Mouse (Mus musculus) olfactory bulb, adult 2 months (tissue): Measurements from ENCODE around the gene Gm10719.
"Not testable (repeated sequence)": the region's sequence is repeated elsewhere in the genome, so short reads cannot be mapped to it uniquely, and the experiment has no call there.

Experiments
- CTCF ChIP-seq: fragments of 200-500 bp; IDR thresholded peaks from 2 replicates; pipeline ENCODE4 v1.5.1; 2012; ENCODE audit warnings: low read depth, mild to moderate bottlenecking, low read length, moderate library complexity; ENCODE audit not compliant: insufficient read depth
- POLR2A ChIP-seq: fragments of 200-500 bp; IDR thresholded peaks from 2 replicates; pipeline ENCODE4 v1.6.1; 2012; ENCODE audit warnings: mild to moderate bottlenecking, low read depth, low read length, moderate library complexity; ENCODE audit not compliant: insufficient read depth

GRCm38 (mm10) chr9:3018944-3019343 is 1.7 kb downstream of the Gm10719 start:
- TF ChIP-seq POLR2A, CTCF: not testable (repeated sequence)
